Mouse (Mus musculus) CH12.LX (cell line): ENCODE results near the gene Gm20388. TPM values are rescaled to one million over a fixed set of nuclear protein-coding genes. Genes with fewer than 3 reads are reported as not detected.

ENCODE experiments used
- DNase-seq: peaks from one replicate; pipeline ENCODE4 v3.0.0-alpha.2; 2013; ENCODE audit errors: extremely low read depth
- H3K27ac ChIP-seq: 2 replicates; pipeline ENCODE4 v1.5.1; 2012; ENCODE audit warnings: low read depth, mild to moderate bottlenecking, control low read depth, moderate library complexity; ENCODE audit not compliant: insufficient read depth
- H3K27me3 ChIP-seq: replicated peaks from 2 replicates; pipeline ENCODE3; 2012; ENCODE audit warnings: inconsistent platforms
- H3K36me3 ChIP-seq, 2 experiments: replicated peaks in 1 of 2; 2 replicates each; pipeline versions ENCODE3 to v1.6.1; 2012; ENCODE audit warnings: inconsistent platforms in 1 of 2, low read length in 1 of 2, mild to moderate bottlenecking in 1 of 2, mixed read lengths in 1 of 2, moderate library complexity in 1 of 2; ENCODE audit not compliant: control insufficient read depth in 1 of 2, insufficient read depth in 1 of 2
- H3K4me1 ChIP-seq, 2 experiments: 2 replicates each; pipeline ENCODE4 v1.6.1; 2012; ENCODE audit warnings: inconsistent platforms in 1 of 2, moderate library complexity in 1 of 2; ENCODE audit not compliant: insufficient read depth in 2 of 2, control insufficient read depth in 1 of 2
- H3K4me2 ChIP-seq: 2 replicates; pipeline ENCODE4 v1.6.1; 2012; ENCODE audit warnings: low read depth, mild to moderate bottlenecking, control low read depth; ENCODE audit not compliant: poor library complexity, insufficient read depth, severe bottlenecking
- H3K4me3 ChIP-seq, 3 experiments: fragments of 150-350 bp in 1 of 3; sonication (generic) in 1 of 3; replicated peaks in 1 of 3; 2 replicates each; pipeline versions ENCODE3 to v1.5.1; 2011 to 2012; ENCODE audit warnings: low read depth in 2 of 3, low read length in 2 of 3, mild to moderate bottlenecking in 2 of 3, moderate library complexity in 2 of 3, control low read depth in 1 of 3, improper control_type of control experiment in 1 of 3, inconsistent platforms in 1 of 3, mixed read lengths in 1 of 3; ENCODE audit not compliant: poor library complexity in 1 of 3
- H3K79me2 ChIP-seq: replicated peaks from 2 replicates; pipeline ENCODE4 v1.6.1; 2012; ENCODE audit warnings: mild to moderate bottlenecking, moderate library complexity; ENCODE audit not compliant: control insufficient read depth, poor library complexity, insufficient read depth, severe bottlenecking; ENCODE audit errors: extremely low read depth
- H3K9ac ChIP-seq: 2 replicates; pipeline ENCODE4 v1.6.1; 2012; ENCODE audit warnings: low read depth, mild to moderate bottlenecking, control low read depth, moderate library complexity; ENCODE audit not compliant: insufficient read depth
- H3K9me3 ChIP-seq: replicated peaks from 2 replicates; pipeline ENCODE3; 2012; ENCODE audit warnings: low read length, inconsistent platforms, mixed read lengths
- CHD2 ChIP-seq: IDR thresholded peaks from 2 replicates; pipeline ENCODE4 v1.6.1; 2011; ENCODE audit warnings: low read length, improper control_type of control experiment
- CTCF ChIP-seq, 2 experiments: IDR thresholded peaks in 1 of 2; conservative IDR thresholded peaks in 1 of 2; 2 replicates each; pipeline ENCODE4 v1.5.1; 2011 to 2012; ENCODE audit warnings: low read depth in 2 of 2, low read length in 2 of 2, improper control_type of control experiment in 1 of 2, inconsistent platforms in 1 of 2, mild to moderate bottlenecking in 1 of 2, moderate library complexity in 1 of 2
- ELF1 ChIP-seq: IDR thresholded peaks from 2 replicates; pipeline ENCODE4 v1.6.1; 2014; ENCODE audit warnings: low read depth, mild to moderate bottlenecking, inconsistent platforms, low read length, improper control_type of control experiment
- EP300 ChIP-seq: IDR thresholded peaks from 2 replicates; pipeline ENCODE4 v1.6.1; 2011; ENCODE audit warnings: low read length, improper control_type of control experiment
- ETS1 ChIP-seq: conservative IDR thresholded peaks from 2 replicates; pipeline ENCODE4 v1.6.1; 2012; ENCODE audit warnings: low read depth, mild to moderate bottlenecking, inconsistent platforms, low read length, improper control_type of control experiment, moderate library complexity
- HCFC1 ChIP-seq: IDR thresholded peaks from 2 replicates; pipeline ENCODE4 v1.6.1; 2012; ENCODE audit warnings: low read depth, mild to moderate bottlenecking, inconsistent platforms, low read length, improper control_type of control experiment
- JUN ChIP-seq: IDR thresholded peaks from 2 replicates; pipeline ENCODE4 v1.6.1; 2011; ENCODE audit warnings: low read depth, mild to moderate bottlenecking, low read length, improper control_type of control experiment, moderate library complexity; ENCODE audit not compliant: insufficient read depth
- JUND ChIP-seq: conservative IDR thresholded peaks from 2 replicates; pipeline ENCODE4 v1.6.1; 2011; ENCODE audit warnings: low read depth, low read length, improper control_type of control experiment
- KAT2A ChIP-seq: IDR thresholded peaks from 2 replicates; pipeline ENCODE4 v1.6.1; 2012; ENCODE audit warnings: low read length, improper control_type of control experiment, inconsistent platforms; ENCODE audit not compliant: insufficient replicate concordance
- MAFK ChIP-seq: IDR thresholded peaks from 2 replicates; pipeline ENCODE4 v1.6.1; 2011; ENCODE audit warnings: low read length, improper control_type of control experiment; ENCODE audit not compliant: insufficient replicate concordance
- MAX ChIP-seq: IDR thresholded peaks from 2 replicates; pipeline ENCODE4 v1.6.1; 2011; ENCODE audit warnings: low read length, improper control_type of control experiment
- MEF2A ChIP-seq: IDR thresholded peaks from 2 replicates; pipeline ENCODE4 v1.6.1; 2014; ENCODE audit warnings: low read depth, mild to moderate bottlenecking, inconsistent platforms, low read length, improper control_type of control experiment, borderline replicate concordance
- MXI1 ChIP-seq: IDR thresholded peaks from 2 replicates; pipeline ENCODE4 v1.6.1; 2011; ENCODE audit warnings: mild to moderate bottlenecking, low read depth, low read length, improper control_type of control experiment
- MYC ChIP-seq: IDR thresholded peaks from 2 replicates; pipeline ENCODE4 v1.6.1; 2011; ENCODE audit warnings: low read depth, mild to moderate bottlenecking, improper control_type of control experiment, low read length
- NELFE ChIP-seq: IDR thresholded peaks from 2 replicates; pipeline ENCODE4 v1.6.1; 2011; ENCODE audit warnings: low read depth, low read length, improper control_type of control experiment
- NRF1 ChIP-seq: IDR thresholded peaks from 2 replicates; pipeline ENCODE4 v1.6.1; 2014; ENCODE audit warnings: low read depth, mild to moderate bottlenecking, inconsistent platforms, low read length, improper control_type of control experiment, moderate library complexity
- PAX5 ChIP-seq: IDR thresholded peaks from 2 replicates; pipeline ENCODE4 v1.6.1; 2012; ENCODE audit warnings: low read length, inconsistent platforms, mixed read lengths
- POLR2A ChIP-seq: IDR thresholded peaks from 2 replicates; pipeline ENCODE4 v1.6.1; 2011; ENCODE audit warnings: low read depth, mild to moderate bottlenecking, improper control_type of control experiment, low read length
- RAD21 ChIP-seq: IDR thresholded peaks from 2 replicates; pipeline ENCODE4 v1.6.1; 2011; ENCODE audit warnings: low read depth, mild to moderate bottlenecking, low read length, improper control_type of control experiment, moderate library complexity
- SIN3A ChIP-seq: IDR thresholded peaks from 2 replicates; pipeline ENCODE4 v1.6.1; 2012; ENCODE audit warnings: low read length, improper control_type of control experiment, inconsistent platforms
- SMC3 ChIP-seq: IDR thresholded peaks from 2 replicates; pipeline ENCODE4 v1.6.1; 2011; ENCODE audit warnings: low read depth, low read length, improper control_type of control experiment
- TBP ChIP-seq: conservative IDR thresholded peaks from 2 replicates; pipeline ENCODE4 v1.6.1; 2011; ENCODE audit warnings: low read depth, low read length, improper control_type of control experiment
- TCF12 ChIP-seq: IDR thresholded peaks from 2 replicates; pipeline ENCODE4 v1.6.1; 2014; ENCODE audit warnings: low read depth, mild to moderate bottlenecking, inconsistent platforms, low read length, improper control_type of control experiment
- USF1 ChIP-seq: IDR thresholded peaks from 2 replicates; pipeline ENCODE4 v1.6.1; 2014; ENCODE audit warnings: low read depth, mild to moderate bottlenecking, inconsistent platforms, low read length, improper control_type of control experiment
- ZC3H11A ChIP-seq: IDR thresholded peaks from 2 replicates; pipeline ENCODE4 v1.6.1; 2012; ENCODE audit warnings: low read depth, mild to moderate bottlenecking, inconsistent platforms, low read length, improper control_type of control experiment
- ZMIZ1 ChIP-seq: IDR thresholded peaks from 2 replicates; pipeline ENCODE4 v1.6.1; 2012; ENCODE audit warnings: low read depth, mild to moderate bottlenecking, inconsistent platforms, low read length, improper control_type of control experiment
- ZNF384 ChIP-seq: IDR thresholded peaks from 2 replicates; pipeline ENCODE4 v1.6.1; 2012; ENCODE audit warnings: low read depth, low read length, improper control_type of control experiment, inconsistent platforms
- dilution Hi-C: fragments of 300-500 bp; cut with MboI; formaldehyde crosslinking; loops from 2 replicates; pipeline ENCODE4 v1.14.3; 2020; ENCODE audit warnings: low sequenced_read_pairs; ENCODE audit not compliant: extremely low pct_unique_long_range_greater_than_20kb, extremely low pct_ligation_motif_present
- in situ Hi-C: fragments of 300-500 bp; cut with MboI; formaldehyde crosslinking; loops from 3 replicates; pipeline ENCODE4 v1.14.3; 2019; ENCODE audit warnings: low sequenced_read_pairs, low pct_ligation_motif_present, low pct_unique_long_range_greater_than_20kb, mixed read lengths
- polyA plus RNA-seq: library from polyadenylated mRNA; unstranded; fragments of >175 nt; gene quantifications from 2 replicates; pipeline ENCODE4 v1.2.1, GENCODE M21; 2012; ENCODE audit warnings: low read depth; ENCODE audit not compliant: insufficient read length
- total RNA-seq, 2 experiments: library from RNA; depleted of rRNA; stranded (reverse); fragments of 300-350 nt in 1 of 2; fragments of >200 nt in 1 of 2; gene quantifications; 2 replicates each; pipeline ENCODE4 v1.2.3; 2012 to 2014

Gm20388 gene
- total and polyA plus RNA-seq, 3 experiments, result 14.8 to 26.3 (median 22.2) TPM

- no peak overlapping the region for H3K4me2 ChIP-seq
- TF ChIP-seq POLR2A, result no peak
- TF ChIP-seq ZNF384, result no peak
- TF ChIP-seq SIN3A, result no peak
- TF ChIP-seq SMC3, result peak; percentile 74
- no peak for TF ChIP-seq JUND
- TF ChIP-seq EP300, result no peak
- no peak for TF ChIP-seq CHD2
- TF ChIP-seq PAX5, result no peak
- no peak for TF ChIP-seq NELFE
- no peak for TF ChIP-seq ELF1
- TF ChIP-seq CTCF (conservative IDR thresholded peaks at IDR 0.05 in 1 of 2, IDR thresholded peaks at IDR 0.05 in 1 of 2; ENCODE audit: low read depth in 2 of 2, low read length in 2 of 2), result peak in 1 of 2 experiments; percentile 56; a peak in 2 of 4 replicates
- TF ChIP-seq MXI1, result no peak
- no peak for TF ChIP-seq MEF2A
- TF ChIP-seq ZC3H11A, result peak; percentile 16; the same call in 1 of the 2 replicates
- no peak for TF ChIP-seq ETS1
- no peak for TF ChIP-seq KAT2A
- TF ChIP-seq RAD21, result peak; percentile 61
- no peak for TF ChIP-seq TCF12
- no peak for TF ChIP-seq MAX
- TF ChIP-seq MAFK, result no peak
- TF ChIP-seq NRF1, result no peak
- H3K79me2 ChIP-seq, result peaks cover 4% of the 10 kb centered on the region; the same call in 1 of the 2 replicates
- no peak overlapping the region for H3K9ac ChIP-seq
- no peak overlapping the region for H3K27ac ChIP-seq
- peaks cover 9 to 24% of the 10 kb centered on the region in 2 experiments for H3K4me1 ChIP-seq
- H3K9me3 ChIP-seq, result peaks cover 20% of the 10 kb centered on the region
- dilution Hi-C loops, result no loop called here
- no peak overlapping the region for H3K4me3 ChIP-seq
- in situ Hi-C loops, result no loop called here
- H3K27me3 ChIP-seq, result no peaks in the 10 kb centered on the region
- no peak for DNase-seq
- peaks cover 62 to 98% of the 10 kb centered on the region in 2 experiments for H3K36me3 ChIP-seq
These were observed 2764.4 kb downstream of the Gm20388 start for GRCm38 (mm10) chr8:122674999-122675398.

GRCm38 (mm10) chr8:122675596-122676420 is 2765.2 kb downstream of the Gm20388 start:
- Histone ChIP-seq H3K4me2 (no peak overlapping the region), H3K4me1 (peaks cover 9 to 24% of the 10 kb centered on the region in 2 experiments), H3K9me3 (peaks cover 21% of the 10 kb centered on the region), H3K27me3 (no peaks in the 10 kb centered on the region), H3K27ac (no peak overlapping the region), H3K79me2 (peaks cover 9% of the 10 kb centered on the region; the same call in 1 of the 2 replicates), H3K9ac (no peak overlapping the region), H3K36me3 (peaks cover 65 to 98% of the 10 kb centered on the region in 2 experiments), H3K4me3 (no peak overlapping the region)
- DNase-seq, result no peak
- dilution Hi-C loops (no loop called here), in situ Hi-C loops (no loop called here)
- TF ChIP-seq MAX (no peak), SMC3 (no peak), MYC (no peak), KAT2A (no peak), JUND (no peak), EP300 (no peak), MEF2A (no peak), USF1 (no peak), TBP (no peak), CHD2 (no peak), ZMIZ1 (no peak), TCF12 (no peak), JUN (no peak), PAX5 (no peak), ZNF384 (no peak), HCFC1 (no peak)
